Mouse (Mus musculus) adrenal gland, postnatal 10 days (tissue): Measurements from ENCODE around the gene Sppl2b. TPM values are rescaled to one million over a fixed set of nuclear protein-coding genes. Genes with fewer than 3 reads are reported as not detected.

Experiments
- DNase-seq: peaks from one replicate; pipeline ENCODE4 v3.0.0; 2021; ENCODE audit warnings: mixed read lengths
- total RNA-seq, 2 experiments: library from RNA; stranded (reverse); gene quantifications; 2 replicates each; pipeline ENCODE4 v1.2.3; 2021

Sppl2b gene
- total RNA-seq, 2 experiments from 2014 or later: 25.3 to 39.8 TPM

DNA sequence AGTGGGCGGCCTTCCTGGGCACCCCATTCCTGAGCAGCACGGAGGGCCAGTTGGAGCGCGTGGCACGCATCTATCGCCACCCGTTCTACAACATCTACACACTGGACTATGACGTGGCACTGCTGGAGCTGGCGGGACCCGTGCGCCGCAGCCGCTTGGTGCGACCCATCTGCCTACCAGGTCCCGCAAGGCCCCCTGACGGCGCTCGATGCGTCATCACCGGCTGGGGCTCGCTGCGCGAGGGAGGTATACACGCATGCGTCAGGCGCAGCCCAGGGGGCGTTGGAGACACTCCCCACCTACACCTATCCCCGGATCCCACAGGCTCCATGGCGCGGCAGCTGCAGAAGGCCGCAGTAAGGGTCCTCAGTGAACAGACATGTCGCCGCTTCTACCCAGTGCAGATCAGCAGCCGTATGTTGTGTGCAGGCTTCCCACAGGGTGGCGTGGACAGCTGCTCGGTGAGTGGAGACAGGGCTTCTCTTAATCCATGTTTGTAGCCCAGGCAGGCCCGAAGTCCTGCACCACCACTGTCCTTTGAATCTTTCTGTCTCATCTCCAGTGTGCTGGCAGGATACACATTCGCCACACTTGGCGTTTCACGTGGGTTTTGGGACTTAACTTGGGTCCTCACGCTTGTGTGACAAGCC lies 42.9 kb downstream of the Sppl2b start:
- peak; percentile 52 for DNase-seq

DNA sequence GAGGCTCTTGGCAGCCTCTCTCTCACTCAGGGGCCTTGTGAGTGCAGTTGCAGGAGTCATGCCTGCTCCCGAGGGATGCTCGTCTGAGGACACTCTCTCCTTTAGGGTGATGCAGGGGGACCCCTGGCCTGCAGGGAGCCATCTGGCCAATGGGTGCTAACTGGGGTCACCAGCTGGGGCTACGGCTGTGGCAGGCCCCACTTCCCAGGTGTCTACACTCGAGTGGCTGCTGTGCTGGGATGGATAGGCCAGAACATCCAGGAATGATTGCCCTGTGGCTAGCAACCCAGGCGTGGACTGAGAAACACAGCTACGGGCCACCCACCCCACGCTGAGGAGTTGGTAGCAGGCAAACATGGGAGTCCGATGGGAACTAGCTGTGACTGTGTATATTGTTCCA lies 44.0 kb downstream of the Sppl2b start:
- DNase-seq: no peak

DNA sequence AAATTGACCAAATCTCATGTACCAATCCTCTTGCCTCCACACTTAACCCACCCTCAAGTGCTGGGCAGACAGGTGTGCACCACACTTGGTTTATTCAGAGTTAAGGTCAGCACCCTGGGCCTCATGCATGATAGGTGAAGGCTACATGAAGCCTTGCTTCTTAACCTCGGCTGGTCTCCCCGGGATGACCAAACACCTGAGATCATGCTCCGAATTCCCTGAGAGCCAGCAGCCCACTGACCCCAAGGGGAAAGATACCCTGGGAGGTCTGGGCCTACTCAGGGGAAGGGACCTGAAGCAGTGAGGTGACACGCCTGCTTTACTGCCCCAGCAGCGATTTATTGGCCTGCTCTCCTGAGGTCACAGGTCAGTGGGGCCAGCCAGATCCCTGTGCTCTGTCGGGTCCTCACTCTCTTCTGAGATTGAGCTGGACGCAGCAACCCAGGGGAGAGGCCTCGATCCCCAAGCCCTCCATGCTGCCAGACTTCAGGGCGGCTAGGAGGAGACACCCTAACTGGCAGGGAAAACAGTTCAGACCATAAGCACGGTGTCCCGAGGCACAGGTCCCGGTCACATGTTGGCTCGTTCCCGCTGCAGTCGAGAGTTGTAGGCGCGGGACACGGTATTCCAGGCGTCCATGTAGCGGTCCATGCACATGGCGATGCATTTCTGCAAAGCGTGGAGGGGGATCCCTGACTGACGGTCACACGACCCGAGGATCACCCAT lies 44.7 kb downstream of the Sppl2b start:
- no peak for DNase-seq

DNA sequence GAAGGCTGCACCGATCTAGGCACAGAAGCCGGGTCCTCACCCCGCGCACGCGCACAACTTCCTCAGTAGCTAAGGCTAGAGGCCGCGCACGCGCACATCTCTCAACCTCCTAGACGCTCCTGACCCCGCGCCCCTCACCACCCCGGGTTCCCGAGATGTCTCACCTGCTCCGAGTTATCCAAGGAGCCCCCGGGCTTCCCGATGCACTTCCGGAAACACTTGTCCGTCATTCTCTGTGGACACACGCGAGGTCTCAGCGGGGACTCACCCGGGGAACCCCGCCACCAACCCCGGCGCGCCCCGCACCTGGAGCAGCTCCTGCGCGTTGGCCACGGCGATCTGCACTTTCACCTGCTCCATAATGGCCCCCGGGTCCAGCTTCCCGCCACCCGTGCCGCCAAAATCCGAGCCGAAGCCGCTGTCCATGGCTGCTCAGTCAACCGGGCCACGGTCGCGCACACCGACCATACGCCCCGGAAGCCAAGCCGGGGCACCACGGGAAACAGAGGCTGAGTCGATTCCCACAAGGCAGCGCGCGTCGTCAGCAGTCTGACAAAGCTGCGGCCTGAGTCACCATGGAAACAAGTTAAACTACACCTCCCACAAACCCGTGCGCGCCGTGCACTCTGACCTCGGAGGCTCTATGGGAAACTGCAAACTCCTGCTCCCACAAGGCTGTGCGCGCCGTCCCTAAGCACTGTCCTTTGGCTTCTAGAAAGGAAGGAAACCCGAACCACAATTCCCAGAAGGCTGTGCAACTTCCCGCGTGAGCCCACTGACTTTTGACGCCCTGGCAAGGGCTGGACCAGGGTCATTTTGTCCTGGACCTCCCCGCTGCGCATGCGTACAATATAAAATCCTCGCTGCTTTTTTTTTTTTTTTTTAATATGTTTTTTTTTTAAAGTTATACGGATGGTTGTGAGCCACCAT lies 45.5 kb downstream of the Sppl2b start, which contains the start of gene Timm13:
Gene Timm13, minus strand, starts transcription at position 652 of the 930 bp plus-strand sequence.
- peak; percentile 97 for DNase-seq

DNA sequence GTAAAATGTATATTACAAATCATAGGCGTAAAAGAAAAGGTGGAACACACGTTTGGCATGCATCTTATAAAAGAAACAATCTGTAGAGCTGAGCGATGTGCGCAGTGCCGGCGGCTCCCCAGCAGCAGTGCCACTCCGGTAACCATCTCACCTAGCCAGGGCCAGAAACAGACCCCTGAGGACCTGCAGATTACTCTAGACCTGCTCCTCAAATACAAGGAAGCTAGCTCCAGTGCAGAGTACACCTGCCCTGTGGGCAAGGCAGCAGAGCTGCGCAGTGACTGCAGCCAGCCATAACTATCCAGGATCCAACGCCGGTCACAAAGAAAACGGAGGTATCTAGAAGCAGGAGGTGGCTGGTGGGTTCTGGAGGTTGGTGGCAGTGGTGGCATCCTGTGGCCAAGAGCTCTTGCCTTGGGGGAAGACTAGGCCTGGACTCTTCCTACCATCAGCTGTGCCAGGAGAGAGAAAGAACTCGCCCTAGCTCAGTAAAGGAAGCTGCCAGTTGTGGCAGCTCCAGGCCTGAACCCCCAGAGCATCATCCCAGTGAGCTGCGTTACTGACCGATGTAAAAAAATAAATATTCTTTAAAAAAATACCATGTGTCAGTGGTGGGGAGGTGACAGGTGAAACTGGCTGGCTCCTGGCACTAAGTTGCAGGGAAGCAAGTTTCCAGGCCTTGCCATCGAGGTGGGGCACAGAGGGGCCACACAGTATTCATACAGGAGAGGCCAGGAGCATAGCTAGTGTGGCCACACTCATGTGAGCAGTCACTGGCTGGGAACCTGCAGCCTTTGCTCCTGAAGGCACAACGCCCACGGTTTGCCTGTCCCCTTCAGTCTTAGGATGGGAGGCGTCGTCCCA lies 46.6 kb downstream of the Sppl2b start:
- no peak for DNase-seq

DNA sequence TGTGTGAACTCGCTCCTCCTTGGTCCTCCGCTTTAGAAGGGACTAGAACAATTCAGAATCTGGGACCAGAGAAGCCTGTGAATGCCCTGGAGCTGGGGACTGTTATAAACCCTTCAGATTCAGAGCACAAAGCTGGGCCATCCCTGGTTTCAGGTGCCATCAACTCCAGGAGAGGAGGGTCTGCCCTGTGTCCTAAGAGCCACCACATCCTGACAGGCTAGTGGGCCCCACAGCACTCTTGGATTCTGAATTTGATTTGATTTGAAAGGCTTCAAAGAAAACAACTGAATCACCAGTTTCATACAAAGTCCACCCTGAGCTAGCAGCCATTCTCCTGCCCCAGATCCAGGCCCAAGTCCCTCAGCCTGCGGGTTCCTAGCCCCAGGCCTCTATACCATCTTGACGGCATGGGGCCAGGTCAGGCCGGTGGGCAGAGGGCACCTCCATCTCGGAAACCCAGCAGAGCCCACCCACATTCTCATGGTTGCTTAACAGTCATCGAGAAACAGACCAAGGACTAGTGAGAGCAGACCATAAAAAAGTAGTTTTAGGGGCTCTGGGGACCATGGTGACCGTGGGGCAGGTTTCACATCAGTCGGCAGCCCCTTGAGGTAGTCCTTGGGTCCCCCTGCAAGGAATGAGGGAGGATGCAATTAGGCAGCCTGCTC lies 47.3 kb downstream of the Sppl2b start:
- no peak for DNase-seq

DNA sequence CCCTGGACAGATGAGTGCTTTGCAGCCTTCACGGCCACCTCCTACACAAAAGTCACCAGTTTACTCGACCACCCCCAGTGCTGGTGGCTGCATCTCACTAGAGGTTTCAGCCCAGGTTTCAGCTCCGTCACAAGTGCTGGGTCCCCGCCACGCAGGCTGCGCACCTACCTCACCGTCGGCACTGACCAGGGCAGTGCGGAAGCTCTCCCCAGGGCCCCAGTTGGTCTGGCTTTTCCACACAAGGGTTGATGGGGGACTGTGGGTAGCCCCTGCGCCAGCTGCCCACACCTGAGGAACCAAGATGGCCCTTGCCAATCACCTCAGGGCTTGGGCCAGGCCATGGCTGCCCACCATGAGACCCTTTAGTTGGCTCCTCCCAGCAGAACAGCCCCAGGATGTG lies 48.2 kb downstream of the Sppl2b start:
- no peak for DNase-seq

DNA sequence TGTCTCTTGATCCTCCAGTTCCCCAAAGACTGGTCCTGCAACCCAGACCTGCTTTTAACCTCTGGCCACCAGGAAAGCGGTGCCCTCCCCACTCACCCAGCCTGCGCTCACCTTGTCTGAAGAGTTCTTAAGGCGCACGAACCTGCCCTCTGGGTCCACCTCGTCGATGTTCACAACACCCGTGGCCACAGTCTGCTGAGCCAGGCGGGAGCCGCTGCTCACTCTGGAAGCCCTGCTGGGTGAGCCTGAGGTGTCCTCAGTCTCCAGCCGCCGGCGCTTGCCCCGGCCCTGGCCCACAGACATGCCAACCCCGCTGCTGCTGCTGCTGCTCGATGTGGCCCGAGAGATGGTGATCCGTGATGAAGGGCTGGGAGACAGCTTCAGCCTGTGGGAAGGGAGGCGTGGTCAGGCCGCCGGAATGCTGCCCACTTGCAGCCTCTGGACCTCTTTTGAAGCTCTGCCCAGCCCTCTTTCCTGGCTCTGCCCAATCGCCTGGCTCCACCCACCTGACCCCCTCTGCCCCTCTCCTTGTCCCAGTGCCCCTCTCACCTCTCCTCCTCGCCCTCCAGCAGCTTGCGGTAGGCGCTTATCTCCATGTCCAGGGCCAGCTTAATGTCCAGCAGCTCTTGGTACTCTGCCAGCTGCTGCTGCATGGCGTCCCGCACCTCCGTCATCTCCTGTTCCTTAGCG lies 49.1 kb downstream of the Sppl2b start:
- peak; percentile 48 for DNase-seq

DNA sequence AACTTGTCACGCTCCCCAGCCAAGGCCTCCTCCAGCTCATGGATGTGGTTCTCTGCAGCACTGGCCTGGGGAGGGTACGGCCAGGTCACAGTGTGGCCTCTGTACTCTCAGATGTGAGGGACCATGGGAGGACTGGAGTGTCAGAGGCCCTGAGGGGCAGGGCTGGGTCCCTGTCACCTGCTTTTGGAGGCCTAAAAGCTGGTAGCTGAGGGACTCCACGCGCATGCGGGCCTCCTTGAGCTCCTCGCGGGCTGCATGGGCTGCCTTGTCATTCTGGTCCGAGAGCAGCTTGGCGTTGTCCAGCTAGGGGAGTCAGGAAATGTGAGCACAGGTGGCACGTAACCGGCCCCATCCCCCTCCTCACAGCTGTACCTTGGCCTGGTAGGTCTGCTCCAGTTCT lies 49.6 kb downstream of the Sppl2b start:
- no peak for DNase-seq

DNA sequence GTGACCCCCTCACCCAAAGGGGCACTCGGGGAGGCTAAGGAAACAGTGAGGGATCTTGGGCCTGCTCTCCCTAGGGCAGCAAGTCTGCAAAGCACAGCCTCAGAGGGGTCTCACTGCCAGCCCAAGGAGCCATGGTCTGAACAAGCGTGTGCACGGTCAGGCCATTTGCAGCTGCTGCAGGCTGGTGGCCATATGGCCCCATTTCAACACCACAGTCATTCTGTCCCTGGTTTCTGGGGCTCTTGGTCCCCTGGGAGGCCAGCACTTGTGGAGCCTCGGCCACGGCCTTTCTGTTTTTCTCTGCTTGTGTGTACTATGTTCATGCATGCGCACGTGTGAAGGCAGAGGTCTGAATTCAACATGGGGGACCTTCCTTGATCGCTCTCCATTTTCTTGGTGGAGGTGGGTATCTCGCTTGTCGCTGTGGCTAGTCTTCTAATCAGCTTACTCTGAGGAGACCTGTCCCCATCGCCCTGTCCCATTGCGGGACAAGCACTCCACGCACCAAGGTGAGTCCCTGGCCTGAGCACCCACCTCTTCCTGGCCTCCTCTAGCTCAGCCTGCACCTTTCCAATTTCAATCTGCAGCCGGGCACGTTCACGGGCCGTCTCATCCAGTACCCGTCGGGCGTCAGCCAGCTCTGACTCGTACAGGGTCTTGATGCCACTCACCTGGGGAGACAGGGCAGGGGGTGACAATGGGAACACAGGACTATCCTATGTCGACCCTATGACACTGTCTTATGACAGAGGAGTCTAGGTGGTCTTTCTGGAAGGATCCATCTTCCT lies 54.5 kb downstream of the Sppl2b start:
- peak; percentile 47 for DNase-seq

DNA sequence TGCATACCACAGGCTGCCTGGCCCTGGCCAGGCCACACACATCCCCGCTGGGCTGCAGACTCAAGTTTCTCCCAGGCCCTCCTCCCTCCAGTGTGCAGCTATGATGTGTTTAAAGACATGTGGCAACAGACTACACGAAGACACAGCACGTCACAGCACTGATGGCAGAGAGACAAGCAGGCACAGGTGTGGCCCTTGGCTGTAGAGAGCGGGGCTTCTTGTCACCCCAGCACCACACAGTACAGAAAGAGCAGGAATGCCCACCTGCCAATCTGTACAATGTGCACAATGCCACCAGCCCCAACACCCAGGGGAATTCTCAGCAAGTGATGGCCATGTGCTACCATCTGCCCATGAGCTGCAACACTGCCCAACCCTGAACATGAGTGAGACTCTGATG lies 56.3 kb downstream of the Sppl2b start:
- no peak for DNase-seq

DNA sequence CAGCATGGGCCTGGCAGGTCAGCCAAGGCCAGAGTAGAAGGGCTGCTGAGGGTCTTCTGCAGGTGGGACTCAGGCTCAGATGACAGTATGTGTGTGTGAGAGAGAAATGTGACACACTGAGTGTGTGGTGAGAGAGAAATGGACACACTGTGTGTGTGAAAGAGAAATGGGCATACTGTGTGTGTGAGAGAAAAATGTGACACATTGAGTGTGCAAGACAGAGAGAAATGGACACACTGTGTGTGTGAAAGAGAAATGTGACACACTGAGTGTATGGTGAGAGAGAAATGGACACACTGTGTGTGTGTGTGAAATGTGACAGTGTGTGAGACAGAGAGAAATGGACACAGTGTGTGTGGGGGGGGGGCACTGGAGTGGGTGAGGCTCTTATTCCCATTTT lies 56.8 kb downstream of the Sppl2b start:
- no peak for DNase-seq

DNA sequence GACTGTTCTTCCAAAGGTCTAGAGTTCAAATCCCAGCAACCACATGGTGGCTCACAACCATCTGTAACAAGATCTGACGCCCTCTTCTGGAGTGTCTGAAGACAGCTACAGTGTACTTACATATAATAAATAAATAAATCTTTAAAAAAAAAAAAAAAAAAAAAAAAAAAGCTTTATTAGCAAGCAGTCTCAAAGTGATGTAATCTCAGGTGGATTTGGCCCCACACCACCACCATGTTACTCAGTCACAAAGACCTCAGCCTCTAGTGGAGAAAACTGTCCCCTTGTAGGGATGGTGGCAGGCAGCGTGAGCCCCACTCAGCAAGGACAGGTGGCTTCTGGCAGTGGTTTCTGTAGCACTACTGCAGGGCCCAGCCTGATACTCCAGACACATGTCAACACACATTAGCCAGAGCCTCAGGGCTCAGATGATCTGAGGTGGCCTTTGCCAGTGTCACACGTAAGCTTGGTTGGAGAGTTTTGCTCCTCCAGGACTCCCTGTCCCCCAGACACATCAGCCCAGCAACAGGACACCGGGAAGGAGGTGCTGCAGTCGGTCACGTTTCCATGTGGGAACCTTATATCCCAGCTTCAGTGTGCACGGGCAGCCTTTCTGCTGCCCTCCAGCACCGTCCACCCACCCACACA lies 58.4 kb downstream of the Sppl2b start:
- no peak for DNase-seq

DNA sequence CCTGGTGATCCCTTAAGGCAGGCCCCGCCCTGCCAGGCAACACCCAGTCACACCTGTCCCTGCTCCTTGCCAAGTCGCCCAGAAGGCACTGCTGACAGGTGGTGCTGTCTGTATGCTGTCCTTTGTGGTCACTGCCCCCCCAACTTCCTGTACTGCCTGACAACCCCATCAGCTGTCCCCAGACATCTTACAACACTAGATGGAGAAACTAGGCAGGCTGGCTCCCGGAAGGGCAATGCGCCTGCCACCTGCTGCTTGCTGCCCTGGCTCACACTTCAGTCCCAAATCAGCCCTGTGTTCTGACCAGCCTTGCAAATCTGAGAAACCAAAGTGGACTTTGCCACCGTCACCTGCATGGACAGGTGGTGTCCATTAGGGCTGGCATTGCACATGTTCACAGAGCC lies 59.2 kb downstream of the Sppl2b start:
- DNase-seq: no peak

DNA sequence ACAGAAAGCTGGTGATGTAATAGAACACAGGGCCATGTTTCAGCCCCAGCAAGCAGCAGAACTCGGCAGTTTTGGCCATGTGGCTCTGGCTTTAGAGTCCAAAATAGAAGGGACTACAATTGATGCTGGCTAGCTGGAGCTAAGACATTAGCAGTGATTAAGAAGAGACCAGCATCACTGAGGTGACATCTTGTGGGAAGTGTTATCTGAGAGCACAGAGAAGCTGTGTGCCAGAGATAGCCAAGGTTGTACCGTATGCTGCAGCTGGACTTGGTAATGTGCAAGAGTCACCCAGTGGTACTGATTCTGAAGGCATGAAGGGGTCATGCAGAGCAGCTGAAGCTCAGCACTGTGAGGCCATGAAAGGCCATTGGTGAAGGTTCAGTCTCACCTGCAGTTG lies 60.2 kb downstream of the Sppl2b start:
- no peak for DNase-seq

DNA sequence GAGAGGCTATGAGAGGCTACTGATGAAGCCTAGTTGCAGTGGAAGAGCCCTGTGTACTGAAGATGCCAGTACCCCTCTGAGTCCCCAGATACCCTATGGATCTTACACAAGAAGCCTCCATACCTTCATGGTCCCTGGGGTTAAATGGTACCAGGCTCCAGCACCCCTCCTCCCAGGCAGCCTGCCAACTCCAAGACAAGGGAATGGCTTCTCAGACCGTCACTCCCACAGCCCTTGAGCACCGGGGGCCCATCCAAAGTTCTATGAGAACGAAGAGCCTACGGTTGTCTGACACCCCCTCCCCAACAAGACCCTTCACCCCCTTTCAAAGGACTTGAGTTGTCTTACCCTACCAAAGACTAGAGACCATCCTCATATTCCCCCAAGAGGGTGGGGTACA lies 60.7 kb downstream of the Sppl2b start:
- no peak for DNase-seq

DNA sequence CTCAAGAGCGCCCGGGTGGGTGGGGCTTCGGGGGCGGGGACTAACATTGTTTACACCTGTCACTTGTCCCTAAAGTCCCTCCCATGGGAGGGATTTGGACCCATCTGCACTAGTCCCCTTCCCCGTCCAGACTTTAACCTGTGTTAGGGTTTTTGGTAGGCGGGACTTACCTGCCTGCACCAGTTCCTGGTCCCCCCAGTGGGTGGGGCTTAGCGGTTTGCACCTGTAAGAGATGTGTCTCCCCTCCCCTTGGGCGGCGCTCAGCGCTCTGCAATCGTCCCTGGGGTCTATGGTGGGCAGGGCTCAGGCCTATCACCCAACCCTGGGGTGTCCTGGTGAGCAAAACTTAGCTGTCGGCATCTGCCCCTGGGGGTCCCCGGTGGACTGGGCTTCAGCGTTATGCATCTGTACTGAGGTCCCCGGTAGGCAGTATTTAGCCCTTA lies 62.3 kb downstream of the Sppl2b start:
- no peak for DNase-seq

DNA sequence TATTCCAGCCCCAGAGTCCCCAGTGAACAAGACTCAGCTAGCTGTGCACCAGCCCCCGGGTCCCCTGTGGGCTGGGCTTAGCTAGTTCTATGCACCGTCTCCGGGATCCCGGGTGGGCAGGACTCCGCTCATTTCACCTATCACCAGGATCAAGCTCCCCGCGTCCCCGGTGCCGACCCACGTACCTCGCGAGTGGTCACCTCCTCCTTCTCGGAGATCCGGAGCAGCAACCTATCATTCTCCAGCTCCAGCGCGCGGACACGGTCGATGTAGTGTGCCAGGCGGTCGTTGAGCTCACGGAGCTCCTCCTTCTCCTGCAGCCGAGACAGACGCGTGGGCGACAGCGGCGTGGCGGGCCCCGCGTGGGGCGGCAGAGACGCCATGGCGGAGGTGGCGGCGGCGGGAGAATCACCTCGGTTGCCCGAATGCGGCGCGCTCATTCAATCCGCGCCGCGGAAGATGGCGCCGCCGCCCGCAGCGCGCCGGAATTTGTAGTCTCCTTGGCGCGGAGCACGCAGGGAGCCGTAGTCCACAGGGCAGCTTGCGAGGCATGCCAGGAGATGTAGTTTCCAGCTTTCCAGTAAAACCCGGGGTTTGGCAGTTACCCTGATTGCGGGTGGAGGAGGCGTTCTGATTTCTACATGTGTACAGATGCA lies 62.8 kb downstream of the Sppl2b start, which contains the start of gene Lmnb2:
Gene Lmnb2, minus strand, starts transcription at position 467 of the 656 bp plus-strand sequence.
- peak; percentile 83 for DNase-seq
